Mouse (Mus musculus) MEL (cell line): ENCODE data around the gene Tmem203. TPM values are rescaled to one million over a fixed set of nuclear protein-coding genes. Genes with fewer than 3 reads are reported as not detected.
A peak's percentile ranks its signal among the peaks of the same experiment; 100 is the strongest.

Experiments
- DNase-seq: peaks from one replicate; pipeline ENCODE4 v3.0.0; 2011; ENCODE audit warnings: low read depth, low spot score
- H3K27ac ChIP-seq: 2 replicates; pipeline ENCODE4 v1.5.1; 2012; ENCODE audit warnings: low read depth, mild to moderate bottlenecking, control low read depth, low read length, moderate library complexity; ENCODE audit not compliant: control insufficient read depth
- H3K27me3 ChIP-seq, 2 experiments: fragments of 150-350 bp in 1 of 2; sonication (generic) in 1 of 2; 2 replicates each; pipeline ENCODE4 v1.6.1; 2012; ENCODE audit warnings: low read length in 2 of 2, mild to moderate bottlenecking in 2 of 2, improper control_type of control experiment in 1 of 2, moderate library complexity in 1 of 2; ENCODE audit not compliant: insufficient read depth in 2 of 2, control insufficient read depth in 1 of 2
- H3K36me3 ChIP-seq, 2 experiments: 2 replicates each; pipeline ENCODE4 v1.6.1; 2012 to 2014; ENCODE audit warnings: low read length in 2 of 2, improper control_type of control experiment in 1 of 2, inconsistent platforms in 1 of 2, mild to moderate bottlenecking in 1 of 2; ENCODE audit not compliant: insufficient read depth in 2 of 2, control insufficient read depth in 1 of 2
- H3K4me1 ChIP-seq, 2 experiments: fragments of 150-350 bp in 1 of 2; sonication (generic) in 1 of 2; 2 replicates each; pipeline ENCODE4 v1.6.1; 2012; ENCODE audit warnings: low read length in 2 of 2, improper control_type of control experiment in 1 of 2, mild to moderate bottlenecking in 1 of 2; ENCODE audit not compliant: insufficient read depth in 2 of 2, control insufficient read depth in 1 of 2
- H3K4me3 ChIP-seq, 2 experiments: fragments of 150-350 bp in 1 of 2; sonication (generic) in 1 of 2; 2 replicates each; pipeline ENCODE4 v1.5.1; 2012; ENCODE audit warnings: low read depth in 2 of 2, low read length in 2 of 2, mild to moderate bottlenecking in 2 of 2, moderate library complexity in 2 of 2, control low read depth in 1 of 2, improper control_type of control experiment in 1 of 2; ENCODE audit not compliant: control insufficient read depth in 1 of 2, insufficient read depth in 1 of 2
- H3K79me2 ChIP-seq: 2 replicates; pipeline ENCODE4 v1.6.1; 2012; ENCODE audit warnings: mild to moderate bottlenecking, low read length, moderate library complexity; ENCODE audit not compliant: control insufficient read depth, poor library complexity, insufficient read depth
- H3K9ac ChIP-seq: 2 replicates; pipeline ENCODE4 v1.6.1; 2012; ENCODE audit warnings: low read depth, mild to moderate bottlenecking, control low read depth, low read length, moderate library complexity; ENCODE audit not compliant: control insufficient read depth, poor library complexity, severe bottlenecking
- H3K9me3 ChIP-seq: fragments of 150-350 bp; sonication (generic); replicated peaks from 2 replicates; pipeline ENCODE4 v1.6.1; 2012; ENCODE audit warnings: mild to moderate bottlenecking, low read length, improper control_type of control experiment, moderate library complexity; ENCODE audit not compliant: insufficient read depth
- BHLHE40 ChIP-seq: IDR thresholded peaks from 2 replicates; pipeline ENCODE4 v1.6.1; 2012; ENCODE audit warnings: low read depth, mild to moderate bottlenecking, inconsistent platforms, low read length, improper control_type of control experiment, borderline replicate concordance
- CHD1 ChIP-seq: IDR thresholded peaks from 2 replicates; pipeline ENCODE4 v1.6.1; 2012; ENCODE audit warnings: low read depth, mild to moderate bottlenecking, inconsistent platforms, low read length, improper control_type of control experiment
- CHD2 ChIP-seq: IDR thresholded peaks from 2 replicates; pipeline ENCODE4 v1.6.1; 2011; ENCODE audit warnings: low read length, improper control_type of control experiment
- ELF1 ChIP-seq: IDR thresholded peaks from 2 replicates; pipeline ENCODE4 v1.6.1; 2014; ENCODE audit warnings: low read depth, mild to moderate bottlenecking, inconsistent platforms, low read length, improper control_type of control experiment, moderate library complexity
- EP300 ChIP-seq, 2 experiments: IDR thresholded peaks; 2 replicates each; pipeline ENCODE4 v1.6.1; 2011; ENCODE audit warnings: improper control_type of control experiment in 2 of 2, low read length in 2 of 2, low read depth in 1 of 2, mild to moderate bottlenecking in 1 of 2
- ETS1 ChIP-seq: IDR thresholded peaks from 2 replicates; pipeline ENCODE4 v1.6.1; 2012; ENCODE audit warnings: low read depth, mild to moderate bottlenecking, inconsistent platforms, low read length, improper control_type of control experiment, moderate library complexity
- GABPA ChIP-seq: IDR thresholded peaks from 2 replicates; pipeline ENCODE4 v1.6.1; 2012; ENCODE audit warnings: low read depth, mild to moderate bottlenecking, inconsistent platforms, low read length, improper control_type of control experiment, moderate library complexity
- GATA1 ChIP-seq: IDR thresholded peaks from 2 replicates; pipeline ENCODE4 v1.6.1; 2011; ENCODE audit warnings: low read depth, low read length, improper control_type of control experiment
- KAT2A ChIP-seq: conservative IDR thresholded peaks from 2 replicates; pipeline ENCODE4 v1.6.1; 2012; ENCODE audit warnings: low read depth, low read length, improper control_type of control experiment, inconsistent platforms
- MAX ChIP-seq: IDR thresholded peaks from 2 replicates; pipeline ENCODE4 v1.6.1; 2011; ENCODE audit warnings: low read length, improper control_type of control experiment
- MYB ChIP-seq: IDR thresholded peaks from 2 replicates; pipeline ENCODE4 v1.6.1; 2011; ENCODE audit warnings: mild to moderate bottlenecking, low read depth, low read length, improper control_type of control experiment
- MYC ChIP-seq: IDR thresholded peaks from 2 replicates; pipeline ENCODE4 v1.6.1; 2011; ENCODE audit warnings: low read depth, mild to moderate bottlenecking, low read length, improper control_type of control experiment, moderate library complexity
- NELFE ChIP-seq: IDR thresholded peaks from 2 replicates; pipeline ENCODE4 v1.6.1; 2011; ENCODE audit warnings: low read depth, low read length, improper control_type of control experiment
- POLR2A ChIP-seq, 2 experiments: IDR thresholded peaks; 2 replicates each; pipeline ENCODE4 v1.6.1; 2011 to 2012; ENCODE audit warnings: low read length in 2 of 2, mild to moderate bottlenecking in 2 of 2, control low read depth in 1 of 2, improper control_type of control experiment in 1 of 2, low read depth in 1 of 2, moderate library complexity in 1 of 2; ENCODE audit not compliant: control insufficient read depth in 1 of 2, insufficient read depth in 1 of 2, poor library complexity in 1 of 2
- POLR2AphosphoS2 ChIP-seq: IDR thresholded peaks from 2 replicates; pipeline ENCODE4 v1.6.1; 2011; ENCODE audit warnings: low read length, improper control_type of control experiment
- RAD21 ChIP-seq: IDR thresholded peaks from 2 replicates; pipeline ENCODE4 v1.6.1; 2011; ENCODE audit warnings: mild to moderate bottlenecking, low read depth, low read length, improper control_type of control experiment
- SIN3A ChIP-seq: IDR thresholded peaks from 2 replicates; pipeline ENCODE4 v1.6.1; 2012; ENCODE audit warnings: low read length, improper control_type of control experiment, inconsistent platforms
- SMC3 ChIP-seq: IDR thresholded peaks from 2 replicates; pipeline ENCODE4 v1.6.1; 2011; ENCODE audit warnings: low read depth, low read length, improper control_type of control experiment
- TAL1 ChIP-seq: IDR thresholded peaks from 2 replicates; pipeline ENCODE4 v1.6.1; 2012; ENCODE audit warnings: mild to moderate bottlenecking, inconsistent platforms, low read length, moderate library complexity, mixed read lengths
- TBP ChIP-seq: IDR thresholded peaks from 2 replicates; pipeline ENCODE4 v1.8.0; 2011; ENCODE audit warnings: low read depth, low read length, improper control_type of control experiment
- TCF12 ChIP-seq: IDR thresholded peaks from 2 replicates; pipeline ENCODE4 v1.6.1; 2014; ENCODE audit warnings: low read depth, mild to moderate bottlenecking, inconsistent platforms, low read length, improper control_type of control experiment, moderate library complexity
- UBTF ChIP-seq: IDR thresholded peaks from 2 replicates; pipeline ENCODE4 v1.6.1; 2012; ENCODE audit warnings: low read depth, mild to moderate bottlenecking, inconsistent platforms, low read length, improper control_type of control experiment, moderate library complexity, borderline replicate concordance; ENCODE audit not compliant: insufficient read depth
- ZC3H11A ChIP-seq: IDR thresholded peaks from 2 replicates; pipeline ENCODE4 v1.6.1; 2012; ENCODE audit warnings: low read depth, mild to moderate bottlenecking, inconsistent platforms, low read length, improper control_type of control experiment
- ZNF384 ChIP-seq: IDR thresholded peaks from 2 replicates; pipeline ENCODE4 v1.6.1; 2012; ENCODE audit warnings: low read depth, mild to moderate bottlenecking, inconsistent platforms, low read length, improper control_type of control experiment
- polyA plus RNA-seq, 2 experiments: library from polyadenylated mRNA; stranded (reverse) in 1 of 2; unstranded in 1 of 2; fragments of >175 nt in 1 of 2; fragments of >200 nt in 1 of 2; gene quantifications; 2 replicates each; pipeline versions ENCODE4 v1.2.1 to v1.2.4; 2012; ENCODE audit warnings: low replicate concordance in 2 of 2, low read depth in 1 of 2; ENCODE audit not compliant: insufficient read length in 2 of 2, insufficient read depth in 1 of 2, missing spikeins in 1 of 2
- total RNA-seq: library from RNA; depleted of rRNA; stranded (reverse); fragments of 300-350 nt; gene quantifications from 2 replicates; pipeline ENCODE4 v1.2.3, GENCODE M21; 2012

Gene Tmem203
- total and polyA plus RNA-seq, 3 experiments = 8.4 to 17.0 TPM; not detected in 1

DNA sequence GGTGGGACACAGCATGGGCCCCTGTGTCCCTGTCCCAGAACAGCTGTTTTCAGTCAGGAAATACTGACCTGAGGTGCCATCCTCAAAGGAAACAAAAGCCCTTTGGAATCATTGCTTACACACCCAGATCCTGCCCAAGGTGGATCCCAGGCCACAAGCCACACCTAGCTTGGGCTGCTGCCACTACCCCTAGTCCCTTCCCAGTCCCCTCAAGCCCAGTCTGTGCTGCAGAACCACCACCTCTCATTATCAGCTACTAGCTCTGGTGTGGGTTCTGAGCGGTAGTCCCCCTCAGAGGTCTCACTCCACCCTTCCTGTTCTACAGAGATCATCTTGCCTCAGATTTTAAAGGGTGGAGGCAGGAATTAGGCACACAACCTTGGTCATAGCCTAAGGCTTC lies 31.1 kb downstream of the Tmem203 start:
- TF ChIP-seq EP300 (IDR thresholded peaks at IDR 0.05; ENCODE audit: low read depth in 1 of 2, low read length in 2 of 2) (peak in 1 of 2 experiments; percentile 27; a peak in 1 of 4 replicates), GABPA (no peak), SIN3A (peak; percentile 28; the same call in 1 of the 2 replicates), ZNF384 (no peak)

DNA sequence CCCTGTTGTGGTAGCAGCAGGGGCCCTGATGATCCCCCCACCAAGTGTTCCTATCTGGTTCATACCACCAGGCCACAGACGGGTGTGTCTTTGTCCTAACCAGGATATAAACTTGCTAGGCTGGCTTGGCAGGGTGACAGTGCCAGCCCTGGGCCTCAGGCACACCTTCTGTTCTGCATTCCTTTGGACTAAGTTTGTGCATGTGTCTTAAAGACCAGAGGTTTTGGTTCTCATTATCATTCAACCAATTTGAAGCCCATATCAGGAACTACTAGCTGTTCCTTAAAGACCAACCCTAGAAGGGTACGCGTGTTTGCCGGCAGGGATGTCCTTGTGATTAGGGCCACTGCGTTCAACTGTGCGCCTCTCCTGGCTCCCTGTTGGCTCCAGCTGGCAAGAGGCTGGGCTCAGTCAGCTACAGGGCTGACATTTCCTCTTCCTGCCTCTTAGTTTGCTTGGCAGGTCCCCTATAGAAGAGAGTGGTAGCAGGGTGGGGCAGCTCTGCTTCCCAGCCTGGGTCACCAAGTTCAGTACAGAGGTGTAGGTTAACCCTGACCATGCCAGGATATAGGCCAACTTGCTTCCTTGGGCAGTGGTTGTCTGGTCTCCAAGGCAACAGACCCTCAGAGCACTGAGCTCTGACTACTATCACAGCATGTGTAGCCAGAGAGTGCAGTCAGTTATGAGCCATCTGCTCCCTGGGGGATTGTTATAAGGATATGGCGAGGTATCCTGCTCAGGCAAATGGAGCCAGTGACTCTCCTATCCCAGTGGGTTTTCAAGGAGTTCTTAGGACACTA lies 31.8 kb downstream of the Tmem203 start:
- DNase-seq = peak; percentile 77
- H3K9ac ChIP-seq = no peak overlapping the region
- peaks cover 7 to 35% of the 10 kb centered on the region in 2 experiments for H3K4me1 ChIP-seq
- H3K9me3 ChIP-seq = no peaks in the 10 kb centered on the region
- peak; percentile 70 for TF ChIP-seq POLR2AphosphoS2
- no peak for TF ChIP-seq CHD1
- TF ChIP-seq MAX = peak; percentile 20; the same call in 1 of the 2 replicates
- TF ChIP-seq SIN3A = no peak
- no peak for TF ChIP-seq RAD21
- no peak for TF ChIP-seq UBTF
- peak; percentile 39; the same call in 1 of the 2 replicates for TF ChIP-seq BHLHE40
- TF ChIP-seq GABPA = no peak
- TF ChIP-seq TCF12 = 0 out of 2 replicates have a peak, but pooled peaks have one; percentile 11
- TF ChIP-seq GATA1 = no peak
- no peak for TF ChIP-seq KAT2A
- TF ChIP-seq NELFE = peak; percentile 40; the same call in 1 of the 2 replicates
- TF ChIP-seq EP300 (IDR thresholded peaks at IDR 0.05; ENCODE audit: low read depth in 1 of 2, low read length in 2 of 2) = peak in 1 of 2 experiments; percentile 50; a peak in 2 of 4 replicates
- TF ChIP-seq ELF1 = no peak
- TF ChIP-seq CHD2 = no peak
- no peak for TF ChIP-seq TBP
- no peak for TF ChIP-seq ZC3H11A
- TF ChIP-seq MYC = 0 out of 2 replicates have a peak, but pooled peaks have one; percentile 31
- no peak for TF ChIP-seq MYB
- peak; percentile 23; the same call in 1 of the 2 replicates for TF ChIP-seq SMC3
- no peak for TF ChIP-seq POLR2A (IDR thresholded peaks at IDR 0.05; ENCODE audit: control insufficient read depth in 1 of 2, insufficient read depth in 1 of 2, low read depth in 1 of 2, low read length in 2 of 2, poor library complexity in 1 of 2)
- 0 out of 2 replicates have a peak, but pooled peaks have one; percentile 28 for TF ChIP-seq ETS1
- TF ChIP-seq TAL1 = peak; percentile 21; the same call in 1 of the 2 replicates
- H3K79me2 ChIP-seq = no peaks in the 10 kb centered on the region
- no peaks in the 10 kb centered on the region for H3K27me3 ChIP-seq
- peaks cover 0 to 11% of the 10 kb centered on the region in 2 experiments; a peak in 2 of 4 replicates for H3K36me3 ChIP-seq
- peak overlapping the region; percentile 50 for H3K27ac ChIP-seq
- no peak overlapping the region for H3K4me3 ChIP-seq

More for the DNA sequence above, 31.1 kb downstream of the Tmem203 start:
- Histone ChIP-seq H3K9me3 (no peaks in the 10 kb centered on the region), H3K27me3 (no peaks in the 10 kb centered on the region), H3K4me3 (no peak overlapping the region), H3K9ac (no peak overlapping the region), H3K27ac (peak overlapping the region; percentile 50), H3K36me3 (peaks cover 0 to 11% of the 10 kb centered on the region in 2 experiments; a peak in 2 of 4 replicates), H3K79me2 (no peaks in the 10 kb centered on the region), H3K4me1 (peaks cover 7 to 35% of the 10 kb centered on the region in 2 experiments)
- peak; percentile 55 for DNase-seq
